16 mouse cellular contexts compared by ENCODE assay signal in genomic region chr13:46413588-46413987, GRCm38 (mm10). TPM values are rescaled to one million over a fixed set of nuclear protein-coding genes. Genes with fewer than 3 reads are reported as not detected.
A peak's percentile ranks its signal among the peaks of the same experiment; 100 is the strongest.
DNase-seq lines count a peak whose midpoint lies in the region; ATAC-seq and TF ChIP-seq lines count a peak whose summit lies in the region.
"Had no signal": no experiment of that assay in that cellular context is flagged by ENCODE, and none has a peak within 500 bp of the region (broad histone marks: within the 10 kb centered on the region; RNA-seq: fewer than 3 reads in every experiment).

No protein-coding gene starts in this region.

- no peak overlapping the region for H3K9ac ChIP-seq in liver, adult 2 months (ENCODE audit: low read depth, low read length)
- no peak overlapping the region for H3K9ac ChIP-seq in liver, embryonic 11.5 days (ENCODE audit: low read depth, low read length)
- peak overlapping the region; percentile 59; the same call in 1 of the 2 replicates for H3K9ac ChIP-seq in heart, embryonic 11.5 days (ENCODE audit: low read depth, low read length)
- H3K9ac ChIP-seq: hindbrain, embryonic 14.5 days; midbrain, embryonic 15.5 days; neural tube, embryonic 12.5 days had no signal

- TF ChIP-seq CTCF in liver, adult 2 months (IDR thresholded peaks at IDR 0.05; ENCODE audit: low read depth, low read length), result no peak

- H3K4me2 ChIP-seq in liver, embryonic 11.5 days, result no peak overlapping the region
- peak overlapping the region; percentile 51 for H3K4me2 ChIP-seq in heart, embryonic 11.5 days
- peak overlapping the region; percentile 46 for H3K4me2 ChIP-seq in myocyte (ENCODE audit: low read depth)
- H3K4me2 ChIP-seq: hindbrain, embryonic 14.5 days; midbrain, embryonic 15.5 days; neural tube, embryonic 12.5 days had no signal

- H3K27me3 ChIP-seq in liver, adult 2 months (ENCODE audit: control insufficient read depth, insufficient read depth, low read length), result peaks cover 10% of the 10 kb centered on the region
- H3K27me3 ChIP-seq in liver, embryonic 11.5 days (replicated peaks; ENCODE audit: control insufficient read depth, insufficient read depth, low read length), result peaks cover 12% of the 10 kb centered on the region
- H3K27me3 ChIP-seq in heart, embryonic 11.5 days (ENCODE audit: control insufficient read depth, insufficient read depth, low read length), result no peaks in the 10 kb centered on the region
- H3K27me3 ChIP-seq in myocyte (ENCODE audit: control insufficient read depth, insufficient read depth, insufficient read length), result no peaks in the 10 kb centered on the region
- H3K27me3 ChIP-seq: midbrain, embryonic 15.5 days; neural tube, embryonic 12.5 days had no signal

- no peak overlapping the region for H3K27ac ChIP-seq in liver, adult 2 months (replicated peaks; ENCODE audit: insufficient read depth, low read depth, low read length)
- no peak overlapping the region for H3K27ac ChIP-seq in liver, embryonic 11.5 days (ENCODE audit: low read depth, low read length)
- H3K27ac ChIP-seq in heart, embryonic 11.5 days (ENCODE audit: low read depth, low read length), result peak overlapping the region; percentile 90
- H3K27ac ChIP-seq: hindbrain, embryonic 14.5 days; left cerebral cortex, adult 2 months; midbrain, embryonic 15.5 days; neural tube, embryonic 12.5 days had no signal

- WGBS in liver, adult 2 months, result 57% methylated on average over 10 of the region's 10 CpGs
- 73% methylated on average over 10 of the region's 10 CpGs for WGBS in liver, embryonic 11.5 days
- WGBS in heart, embryonic 11.5 days (ENCODE audit: insufficient replicate concordance), result 41% methylated on average over 10 of the region's 10 CpGs

- peak; percentile 65 for DNase-seq in adrenal gland, adult 2 months
- DNase-seq in adrenal gland, postnatal 4 days (ENCODE audit: low spot score in 2 of 2), result no peak
- peak; percentile 13 for DNase-seq in liver, adult 2 months (ENCODE audit: extremely low read depth, low read depth, low spot score)
- DNase-seq in liver, embryonic 11.5 days (ENCODE audit: low spot score), result no peak
- DNase-seq in kidney, postnatal 25 days, result no peak
- no peak for DNase-seq in retina, embryonic 14.5 days (ENCODE audit: low spot score)
- DNase-seq: lung, adult 2 months; retina, postnatal 1 day had no signal

- H3K36me3 ChIP-seq in liver, adult 2 months (ENCODE audit: control insufficient read depth, insufficient read depth, low read length), result no peaks in the 10 kb centered on the region
- H3K36me3 ChIP-seq in liver, embryonic 11.5 days (ENCODE audit: control insufficient read depth, insufficient read depth, low read length), result no peaks in the 10 kb centered on the region
- no peaks in the 10 kb centered on the region for H3K36me3 ChIP-seq in heart, embryonic 11.5 days (ENCODE audit: control insufficient read depth, insufficient read depth, low read length)
- no peaks in the 10 kb centered on the region for H3K36me3 ChIP-seq in myocyte (ENCODE audit: control insufficient read depth, insufficient read depth)
- H3K36me3 ChIP-seq: midbrain, embryonic 15.5 days; neural tube, embryonic 12.5 days had no signal

- no peak overlapping the region for H3K4me3 ChIP-seq in liver, adult 2 months (ENCODE audit: insufficient read depth, low read depth, low read length)
- H3K4me3 ChIP-seq in liver, embryonic 11.5 days (ENCODE audit: low read depth, low read length), result no peak overlapping the region
- H3K4me3 ChIP-seq in heart, embryonic 11.5 days (ENCODE audit: low read depth, low read length), result peak overlapping the region; percentile 12; the same call in 1 of the 2 replicates
- H3K4me3 ChIP-seq in myocyte, result no peak overlapping the region
- H3K4me3 ChIP-seq: erythroblast, embryonic 14.5 days; left cerebral cortex, adult 2 months; midbrain, embryonic 15.5 days; neural tube, embryonic 12.5 days had no signal

- no peak for TF ChIP-seq POLR2A in liver, adult 2 months (IDR thresholded peaks at IDR 0.05; ENCODE audit: extremely low read depth, insufficient read depth, low read length)
- no peak for TF ChIP-seq POLR2A in myocyte (IDR thresholded peaks at IDR 0.05; ENCODE audit: insufficient read length, low read depth)

- H3K79me2 ChIP-seq in liver, adult 2 months (ENCODE audit: control insufficient read depth, insufficient read depth, low read length), result no peaks in the 10 kb centered on the region
- H3K79me2 ChIP-seq in myocyte (ENCODE audit: control insufficient read depth, insufficient read depth), result no peaks in the 10 kb centered on the region

- no peak for ATAC-seq in liver, embryonic 11.5 days (replicated peaks; ENCODE audit: low FRiP score)
- ATAC-seq in heart, embryonic 11.5 days (replicated peaks; ENCODE audit: insufficient number of reproducible peaks, low FRiP score, low TSS enrichment), result 0 out of 2 replicates have a peak, but pooled peaks have one; percentile 23
- ATAC-seq: intestine, postnatal 0 days; midbrain, embryonic 15.5 days had no signal

- H3K4me1 ChIP-seq in liver, adult 2 months (ENCODE audit: control insufficient read depth, insufficient read depth, low read length), result no peaks in the 10 kb centered on the region
- no peaks in the 10 kb centered on the region for H3K4me1 ChIP-seq in liver, embryonic 11.5 days (replicated peaks; ENCODE audit: control insufficient read depth, insufficient read depth, low read length)
- peaks cover 15% of the 10 kb centered on the region; the same call in 1 of the 2 replicates for H3K4me1 ChIP-seq in heart, embryonic 11.5 days (ENCODE audit: control insufficient read depth, insufficient read depth, low read length)

- H3ac ChIP-seq in myocyte (ENCODE audit: control insufficient read depth, insufficient read length), result no peak overlapping the region

- H3K9me3 ChIP-seq in liver, embryonic 11.5 days (ENCODE audit: control insufficient read depth, low read length), result no peaks in the 10 kb centered on the region
- no peaks in the 10 kb centered on the region for H3K9me3 ChIP-seq in heart, embryonic 11.5 days (replicated peaks; ENCODE audit: control insufficient read depth, low read length)
- H3K9me3 ChIP-seq: midbrain, embryonic 15.5 days; neural tube, embryonic 12.5 days had no signal

TF ChIP-seq in myocyte, 11 proteins besides CTCF, POLR2A, EP300 and RAD21:
- TF ChIP-seq CEBPB (IDR thresholded peaks at IDR 0.05; ENCODE audit: insufficient read depth, poor library complexity, severe bottlenecking) (no peak), MAX (IDR thresholded peaks at IDR 0.05; ENCODE audit: low read depth) (no peak), MYOD1 (IDR thresholded peaks at IDR 0.05; ENCODE audit: control insufficient read depth in 1 of 3, insufficient read length in 2 of 3, low read depth in 2 of 3) (no peak), POLR2AphosphoS2 (IDR thresholded peaks at IDR 0.05; ENCODE audit: insufficient read length, low read depth) (no peak), E2F4 (IDR thresholded peaks at IDR 0.05; ENCODE audit: insufficient read depth) (no peak), MYOG (IDR thresholded peaks at IDR 0.05; ENCODE audit: control insufficient read depth in 1 of 3, insufficient read depth in 1 of 3, insufficient read length in 2 of 3, low read depth in 2 of 3) (no peak), TCF3 (IDR thresholded peaks at IDR 0.05; ENCODE audit: insufficient read length, low read depth) (no peak), REST (IDR thresholded peaks at IDR 0.05; ENCODE audit: insufficient read depth, insufficient read length) (no peak), TCF12 (IDR thresholded peaks at IDR 0.05; ENCODE audit: insufficient read depth, poor library complexity, severe bottlenecking) (no peak), SRF (IDR thresholded peaks at IDR 0.05; ENCODE audit: control insufficient read depth, insufficient read length, low read depth) (no peak), USF1 (IDR thresholded peaks at IDR 0.05; ENCODE audit: low read depth) (no peak)

RNA-seq across cellular contexts. Expression of gene Rbm24, which starts 4.6 kb away (rescaled TPM):
- total RNA-seq in adrenal gland, adult 2 months (2021), result 1 to 10 TPM; 4.9 to 9.4 TPM
- polyA plus RNA-seq in adrenal gland, adult 2 months (2012; rRNA removed), result 68.7 and 69.8 TPM in 2 replicates
- 10 to 100 TPM in 1 of 2 experiments, 1 to 10 TPM in 1; 5.1 to 15.0 TPM for total RNA-seq in adrenal gland, postnatal 4 days (2021)
- total RNA-seq in liver, adult 2 months (2014; rRNA removed), result 0.07 and 0.18 TPM in 2 replicates
- 0.20 TPM in 1 of 2 replicates, not detected in the other for polyA plus RNA-seq in liver, adult 2 months (2012; rRNA removed)
- polyA plus RNA-seq in liver, embryonic 11.5 days (2014; fragmentation: Nextera tagmentation; extraction: Ambion mirVana), result 0.52 and 1.1 TPM in 2 replicates
- polyA plus RNA-seq in heart, embryonic 11.5 days (2014; fragmentation: Nextera tagmentation; extraction: Ambion mirVana), result 62.3 and 63.1 TPM in 2 replicates
- polyA plus RNA-seq in myocyte (2012; fragmentation: generic; extraction: Trizol), result 43.0 TPM
- polyA plus RNA-seq: erythroblast, embryonic 14.5 days had no signal

Comparison
In these comparisons a context has a peak if more than half of its experiments do, and no peak if none do; other contexts are left out.
1. DNase-seq: peak in adrenal gland, adult 2 months (single experiment) and liver, adult 2 months (single experiment); none in adrenal gland, postnatal 4 days (0 of 2), liver, embryonic 11.5 days (single experiment), kidney, postnatal 25 days (0 of 2) and retina, embryonic 14.5 days (single experiment).
2. RNA of gene Rbm24, which starts 4.6 kb away (polyA plus RNA-seq): 68.7 to 69.8 TPM in adrenal gland, adult 2 months, 62.3 to 63.1 TPM in heart, embryonic 11.5 days and 43.0 TPM in myocyte (single experiment); 0.52 to 1.1 TPM in liver, embryonic 11.5 days and 0.20 TPM in liver, adult 2 months; every median in the first group is over 10 times any median in the second.